Mouse (Mus musculus) liver, embryonic 11.5 days (tissue): Measurements from ENCODE around the gene Gatm. TPM values are rescaled to one million over a fixed set of nuclear protein-coding genes. Genes with fewer than 3 reads are reported as not detected.
A peak's percentile ranks its signal among the peaks of the same experiment; 100 is the strongest.

Experiments
- ATAC-seq: fragments of 200-750 bp; cut with Nextera tagmentation; replicated peaks from 2 replicates; pipeline ENCODE4 v1.8.0; 2017; ENCODE audit warnings: moderate number of reproducible peaks, mild to moderate bottlenecking, moderate TSS enrichment, moderate library complexity; ENCODE audit not compliant: low FRiP score
- DNase-seq: peaks from one replicate; pipeline ENCODE4 v3.0.0-alpha.2; 2017; ENCODE audit warnings: low spot score
- H3K27ac ChIP-seq: fragments of 300-500 bp; sonication (generic); 2 replicates; pipeline ENCODE4 v1.5.1; 2014; ENCODE audit warnings: mild to moderate bottlenecking, low read depth, low read length, control low read depth
- H3K27me3 ChIP-seq: fragments of 300-500 bp; sonication (generic); replicated peaks from 2 replicates; pipeline ENCODE4 v1.6.1; 2014; ENCODE audit warnings: low read length, mixed read lengths; ENCODE audit not compliant: control insufficient read depth, insufficient read depth
- H3K36me3 ChIP-seq: fragments of 300-500 bp; sonication (generic); 2 replicates; pipeline ENCODE4 v1.6.1; 2014; ENCODE audit warnings: mild to moderate bottlenecking, low read length, moderate library complexity, mixed read lengths; ENCODE audit not compliant: control insufficient read depth, insufficient read depth
- H3K4me1 ChIP-seq: fragments of 300-500 bp; sonication (generic); replicated peaks from 2 replicates; pipeline ENCODE4 v1.6.1; 2014; ENCODE audit warnings: low read length, mixed read lengths; ENCODE audit not compliant: control insufficient read depth, insufficient read depth
- H3K4me2 ChIP-seq: fragments of 300-500 bp; sonication (generic); 2 replicates; pipeline ENCODE4 v1.6.1; 2014; ENCODE audit warnings: mild to moderate bottlenecking, control low read depth, moderate library complexity
- H3K4me3 ChIP-seq: fragments of 300-500 bp; sonication (generic); 2 replicates; pipeline ENCODE4 v1.5.1; 2014; ENCODE audit warnings: low read depth, low read length, control low read depth
- H3K9ac ChIP-seq: fragments of 300-500 bp; sonication (generic); 2 replicates; pipeline ENCODE4 v1.6.1; 2014; ENCODE audit warnings: low read depth, low read length, control low read depth
- H3K9me3 ChIP-seq: fragments of 300-500 bp; sonication (generic); 2 replicates; pipeline ENCODE4 v1.6.1; 2016; ENCODE audit warnings: low read length, inconsistent platforms, mixed read lengths; ENCODE audit not compliant: control insufficient read depth
- WGBS: fragments of 180-500 bp; shearing (Covaris S2); extraction: QIAGEN DNeasy Blood & Tissue Kit; methylation state at CpG from one replicate; pipeline ENCODE4 v1.1.7; 2014; 5-methylcytosine and 5-hydroxymethylcytosine counted together
- polyA plus RNA-seq: library from polyadenylated mRNA; unstranded; fragments of >200 nt; fragmentation: Nextera tagmentation; extraction: Ambion mirVana; gene quantifications from 2 replicates; pipeline ENCODE4 v1.2.1, GENCODE M21; 2014

The Gatm gene
- polyA plus RNA-seq, 1 experiment from 2014 or later: 24.5 TPM

- 54% methylated on average over 4 of the region's 4 CpGs for WGBS
- H3K9me3 ChIP-seq: no peaks in the 10 kb centered on the region
- no peaks in the 10 kb centered on the region for H3K27me3 ChIP-seq
- no peak for ATAC-seq
- no peak for DNase-seq
- H3K4me2 ChIP-seq: no peak overlapping the region
- H3K4me3 ChIP-seq: no peak overlapping the region
- H3K9ac ChIP-seq: no peak overlapping the region
- H3K27ac ChIP-seq: no peak overlapping the region
- H3K4me1 ChIP-seq: no peaks in the 10 kb centered on the region
- no peaks in the 10 kb centered on the region for H3K36me3 ChIP-seq
Observed at GRCm38 (mm10) chr2:122618719-122619118, 7.6 kb upstream of the Gatm start.

GRCm38 (mm10) chr2:122617792-122618191 lies 6.7 kb upstream of the Gatm start:
- H3K9me3 ChIP-seq: no peaks in the 10 kb centered on the region
- H3K4me1 ChIP-seq: no peaks in the 10 kb centered on the region
- no peak overlapping the region for H3K4me3 ChIP-seq
- H3K27me3 ChIP-seq: no peaks in the 10 kb centered on the region
- 76% methylated on average over 6 of the region's 6 CpGs for WGBS
- H3K27ac ChIP-seq: no peak overlapping the region
- no peak overlapping the region for H3K9ac ChIP-seq
- ATAC-seq (no peak), DNase-seq (no peak)
- no peak overlapping the region for H3K4me2 ChIP-seq
- no peaks in the 10 kb centered on the region for H3K36me3 ChIP-seq

GRCm38 (mm10) chr2:122616237-122616636 lies 5.1 kb upstream of the Gatm start:
- ATAC-seq: no peak
- H3K4me1 ChIP-seq: no peaks in the 10 kb centered on the region
- H3K4me2 ChIP-seq: no peak overlapping the region

GRCm38 (mm10) chr2:122611654-122611973 lies 511 bp upstream of the Gatm start:
- Histone ChIP-seq H3K4me2 (peak overlapping the region; percentile 82), H3K4me3 (no peak overlapping the region; the same call in 1 of the 2 replicates), H3K9me3 (no peaks in the 10 kb centered on the region), H3K9ac (no peak overlapping the region), H3K27ac (no peak overlapping the region), H3K36me3 (no peaks in the 10 kb centered on the region), H3K27me3 (peaks cover 15% of the 10 kb centered on the region), H3K4me1 (no peaks in the 10 kb centered on the region)
- WGBS: 81% methylated on average over 4 of the region's 4 CpGs
- ATAC-seq (no peak), DNase-seq (no peak)

More at GRCm38 (mm10) chr2:122616237-122616636, 5.1 kb upstream of the Gatm start:
- Histone ChIP-seq H3K4me3 (no peak overlapping the region), H3K27me3 (peaks cover under 1% of the 10 kb centered on the region), H3K9me3 (no peaks in the 10 kb centered on the region), H3K27ac (no peak overlapping the region), H3K36me3 (no peaks in the 10 kb centered on the region), H3K9ac (no peak overlapping the region)
- DNase-seq: no peak
- 75% methylated on average over 6 of the region's 6 CpGs for WGBS

DNA sequence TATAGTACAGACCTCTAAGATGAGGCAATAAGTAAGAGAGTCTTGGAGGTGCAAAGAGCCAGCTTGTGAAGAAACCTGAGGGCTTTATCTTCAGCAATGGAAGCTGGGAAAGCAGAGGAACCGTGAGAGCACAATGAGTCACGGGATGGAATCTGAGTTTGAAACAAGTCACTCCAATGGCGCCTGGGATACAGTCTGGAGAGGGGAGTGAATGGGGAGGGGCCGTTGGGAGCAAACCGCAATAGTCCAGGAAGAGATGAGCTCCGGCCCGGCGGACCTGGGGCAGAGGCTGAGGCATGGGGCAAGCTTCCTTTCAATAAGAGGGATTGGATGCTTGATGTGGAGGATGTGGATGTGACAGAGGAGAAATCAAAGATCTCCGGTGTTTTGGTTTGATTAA lies 2.3 kb downstream of the Gatm start:
- H3K4me1 ChIP-seq: no peaks in the 10 kb centered on the region
- no peak overlapping the region for H3K4me3 ChIP-seq
- H3K27ac ChIP-seq: no peak overlapping the region
- no peaks in the 10 kb centered on the region for H3K36me3 ChIP-seq
- peaks cover 15% of the 10 kb centered on the region for H3K27me3 ChIP-seq
- ATAC-seq (no peak), DNase-seq (no peak)
- no peak overlapping the region for H3K9ac ChIP-seq
- no peaks in the 10 kb centered on the region for H3K9me3 ChIP-seq
- WGBS: 69% methylated on average over 9 of the region's 9 CpGs
- no peak overlapping the region for H3K4me2 ChIP-seq

DNA sequence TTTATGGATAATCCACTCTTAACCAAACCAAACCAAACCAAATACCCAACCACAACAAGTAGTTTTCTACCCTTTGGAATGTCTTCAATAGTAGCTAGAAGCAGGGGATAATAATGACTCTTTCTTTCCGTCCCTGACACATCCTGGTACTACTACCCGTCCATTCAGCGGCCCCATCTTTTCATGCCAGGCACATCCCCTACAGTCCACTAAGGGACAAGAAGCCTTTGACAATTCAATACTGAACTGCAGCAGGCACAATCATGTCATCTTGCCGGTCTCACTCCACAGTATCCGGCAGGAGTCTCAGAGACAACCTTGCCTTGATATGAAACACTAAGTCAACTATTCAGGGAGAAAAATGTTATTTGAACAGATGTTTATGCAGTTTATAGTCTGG lies 5.3 kb downstream of the Gatm start:
- H3K9me3 ChIP-seq: no peaks in the 10 kb centered on the region
- 87% methylated on average over 5 of the region's 5 CpGs for WGBS
- no peak for ATAC-seq
- no peak overlapping the region for H3K9ac ChIP-seq
- no peaks in the 10 kb centered on the region for H3K36me3 ChIP-seq
- no peak overlapping the region for H3K27ac ChIP-seq
- H3K4me1 ChIP-seq: no peaks in the 10 kb centered on the region
- DNase-seq: no peak
- peaks cover 10% of the 10 kb centered on the region for H3K27me3 ChIP-seq
- H3K4me2 ChIP-seq: no peak overlapping the region
- no peak overlapping the region for H3K4me3 ChIP-seq

DNA sequence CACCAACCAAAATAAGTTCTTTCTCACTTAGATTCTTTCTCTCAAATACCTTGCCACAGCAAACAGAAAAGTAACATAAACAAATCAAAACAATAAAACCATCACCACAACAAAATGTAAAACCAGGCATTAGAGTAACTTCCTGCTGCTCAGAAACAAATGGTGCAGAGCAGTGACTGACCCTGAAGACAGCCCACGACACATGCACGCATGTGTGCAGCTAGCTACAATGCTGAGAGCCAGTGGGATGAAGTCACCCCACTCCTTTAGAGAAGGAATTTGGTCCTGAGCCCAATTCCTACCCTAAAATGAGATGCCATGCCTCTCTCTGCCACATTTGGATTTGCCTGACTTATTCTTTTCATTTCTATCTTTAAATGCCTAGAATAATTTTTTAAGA lies 9.7 kb downstream of the Gatm start:
- H3K4me3 ChIP-seq: no peak overlapping the region
- no peak overlapping the region for H3K27ac ChIP-seq
- no peak for DNase-seq
- no peaks in the 10 kb centered on the region for H3K9me3 ChIP-seq
- no peaks in the 10 kb centered on the region for H3K36me3 ChIP-seq
- H3K27me3 ChIP-seq: no peaks in the 10 kb centered on the region
- no peak overlapping the region for H3K9ac ChIP-seq
- WGBS: 94% methylated on average over 2 of the region's 2 CpGs
- no peak for ATAC-seq
- no peaks in the 10 kb centered on the region for H3K4me1 ChIP-seq
- no peak overlapping the region for H3K4me2 ChIP-seq

- WGBS: 66% methylated on average over 2 of the region's 2 CpGs
Observed at GRCm38 (mm10) chr2:122599736-122600135, 11.4 kb downstream of the Gatm start.

GRCm38 (mm10) chr2:122595461-122595860 lies 15.6 kb downstream of the Gatm start:
- DNase-seq (no peak), ATAC-seq (no peak)
- H3K36me3 ChIP-seq: no peaks in the 10 kb centered on the region
- H3K4me3 ChIP-seq: no peak overlapping the region
- H3K4me2 ChIP-seq: no peak overlapping the region
- no peak overlapping the region for H3K9ac ChIP-seq
- H3K27ac ChIP-seq: no peak overlapping the region
- H3K4me1 ChIP-seq: no peaks in the 10 kb centered on the region
- WGBS: 89% methylated on average over 16 of the region's 16 CpGs
- H3K27me3 ChIP-seq: no peaks in the 10 kb centered on the region
- H3K9me3 ChIP-seq: no peaks in the 10 kb centered on the region

More at GRCm38 (mm10) chr2:122599736-122600135, 11.4 kb downstream of the Gatm start:
- Histone ChIP-seq H3K9me3 (no peaks in the 10 kb centered on the region), H3K27me3 (no peaks in the 10 kb centered on the region), H3K9ac (no peak overlapping the region), H3K4me3 (no peak overlapping the region), H3K36me3 (no peaks in the 10 kb centered on the region), H3K27ac (no peak overlapping the region), H3K4me1 (no peaks in the 10 kb centered on the region), H3K4me2 (no peak overlapping the region)
- ATAC-seq (no peak), DNase-seq (no peak)
